In genomic region chr10:93094957-93095580, GRCm38 (mm10) we compare ENCODE assay signal across 12 mouse cellular contexts. TPM values are rescaled to one million over a fixed set of nuclear protein-coding genes. Genes with fewer than 3 reads are reported as not detected.
DNase-seq lines count a peak whose midpoint lies in the region; ATAC-seq and TF ChIP-seq lines count a peak whose summit lies in the region.
"Had no signal": no experiment of that assay in that cellular context is flagged by ENCODE, and none has a peak within 500 bp of the region (broad histone marks: within the 10 kb centered on the region; RNA-seq: fewer than 3 reads in every experiment).

No protein-coding gene starts in this region.

- no peaks in the 10 kb centered on the region for H3K27me3 ChIP-seq in heart, adult 2 months (ENCODE audit: control insufficient read depth, insufficient read depth, low read length)
- no peaks in the 10 kb centered on the region for H3K27me3 ChIP-seq in heart, embryonic 12.5 days (replicated peaks)
- no peaks in the 10 kb centered on the region for H3K27me3 ChIP-seq in lung, postnatal 0 days (replicated peaks; ENCODE audit: insufficient read depth, low read length)
- H3K27me3 ChIP-seq: heart, embryonic 15.5 days; limb, embryonic 13.5 days had no signal

- H3K4me3 ChIP-seq in heart, adult 2 months: no peak overlapping the region
- no peak overlapping the region for H3K4me3 ChIP-seq in heart, embryonic 12.5 days
- no peak overlapping the region for H3K4me3 ChIP-seq in lung, postnatal 0 days (ENCODE audit: low read depth, low read length)
- H3K4me3 ChIP-seq in lung, adult 2 months (replicated peaks; ENCODE audit: extremely low read depth, low read depth, low read length): no peak overlapping the region
- H3K4me3 ChIP-seq: heart, embryonic 15.5 days; limb, embryonic 13.5 days had no signal

- ATAC-seq in heart, embryonic 12.5 days (ENCODE audit: insufficient number of reproducible peaks, low FRiP score): no peak
- ATAC-seq in lung, postnatal 0 days: peak; percentile 84

- H3K36me3 ChIP-seq in heart, adult 2 months (ENCODE audit: control insufficient read depth, insufficient read depth, low read length): no peaks in the 10 kb centered on the region
- no peaks in the 10 kb centered on the region for H3K36me3 ChIP-seq in heart, embryonic 12.5 days
- no peaks in the 10 kb centered on the region for H3K36me3 ChIP-seq in lung, postnatal 0 days (ENCODE audit: insufficient read depth, low read length)
- H3K36me3 ChIP-seq: heart, embryonic 15.5 days; limb, embryonic 13.5 days had no signal

- peak in 1 of 2 experiments; percentile 10 for DNase-seq in heart, adult 2 months
- DNase-seq in lung, postnatal 0 days (ENCODE audit: low spot score): peak; percentile 77
- no peak for DNase-seq in lung, adult 2 months
- peak; percentile 30 for DNase-seq in lung, postnatal 10 days
- DNase-seq in right cerebral cortex, postnatal 4 days: no peak
- no peak for DNase-seq in spleen, adult 12 weeks (ENCODE audit: low spot score)
- no peak for DNase-seq in layer of hippocampus, postnatal 10 days (ENCODE audit: low spot score in 2 of 2)
- DNase-seq: layer of hippocampus, adult 9-11 months; midbrain, embryonic 14.5 days had no signal

- 0 out of 2 replicates have a peak, but pooled peaks cover 3% of the 10 kb centered on the region for H3K9me3 ChIP-seq in heart, embryonic 12.5 days (replicated peaks)
- H3K9me3 ChIP-seq in lung, postnatal 0 days (ENCODE audit: low read length): no peaks in the 10 kb centered on the region
- H3K9me3 ChIP-seq: heart, embryonic 15.5 days had no signal

- no peaks in the 10 kb centered on the region for H3K79me2 ChIP-seq in heart, adult 2 months (replicated peaks; ENCODE audit: control insufficient read depth, insufficient read depth, low read length)

- no peak for TF ChIP-seq POLR2A in heart, adult 2 months (IDR thresholded peaks at IDR 0.05; ENCODE audit: insufficient read depth, low read depth, low read length)
- TF ChIP-seq POLR2A in lung, adult 2 months (IDR thresholded peaks at IDR 0.05; ENCODE audit: borderline replicate concordance, extremely low read depth, low read depth, low read length): no peak

- 0 out of 2 replicates have a peak, but pooled peaks have one; percentile 22 for TF ChIP-seq EP300 in heart, adult 2 months (IDR thresholded peaks at IDR 0.05; ENCODE audit: insufficient read depth, low read depth, low read length)
- TF ChIP-seq EP300 in lung, postnatal 0 days (IDR thresholded peaks at IDR 0.05): peak; percentile 60

- no peak overlapping the region for H3K9ac ChIP-seq in heart, adult 2 months (ENCODE audit: low read depth, low read length)
- no peak overlapping the region for H3K9ac ChIP-seq in heart, embryonic 12.5 days
- H3K9ac ChIP-seq in lung, postnatal 0 days (replicated peaks; ENCODE audit: low read depth): no peak overlapping the region
- H3K9ac ChIP-seq: heart, embryonic 15.5 days; limb, embryonic 13.5 days had no signal

- intact Hi-C loops in heart, adult 2 months (cut with DNase I): no loop called here

- peak overlapping the region; percentile 2; the same call in 1 of the 2 replicates for H3K27ac ChIP-seq in heart, adult 2 months
- H3K27ac ChIP-seq in heart, embryonic 12.5 days (ENCODE audit: poor library complexity, severe bottlenecking): no peak overlapping the region
- H3K27ac ChIP-seq in lung, postnatal 0 days (ENCODE audit: low read length): no peak overlapping the region
- H3K27ac ChIP-seq: heart, embryonic 15.5 days; limb, embryonic 13.5 days had no signal

- H3K4me1 ChIP-seq in heart, adult 2 months (ENCODE audit: control insufficient read depth, insufficient read depth, low read length): no peaks in the 10 kb centered on the region
- H3K4me1 ChIP-seq in heart, embryonic 12.5 days (replicated peaks): no peaks in the 10 kb centered on the region; the same call in 1 of the 2 replicates
- H3K4me1 ChIP-seq in lung, postnatal 0 days (ENCODE audit: insufficient read depth, low read depth, low read length): no peaks in the 10 kb centered on the region
- no peaks in the 10 kb centered on the region; the same call in 1 of the 2 replicates for H3K4me1 ChIP-seq in lung, adult 2 months (ENCODE audit: control insufficient read depth, insufficient read depth, low read length)

- TF ChIP-seq CTCF in heart, adult 2 months (IDR thresholded peaks at IDR 0.05): no peak
- no peak for TF ChIP-seq CTCF in lung, postnatal 0 days (IDR thresholded peaks at IDR 0.05)
- TF ChIP-seq CTCF in lung, adult 2 months (IDR thresholded peaks at IDR 0.05; ENCODE audit: insufficient read depth, low read length): no peak

- no peak overlapping the region for H3K4me2 ChIP-seq in heart, embryonic 12.5 days
- H3K4me2 ChIP-seq in lung, postnatal 0 days (replicated peaks; ENCODE audit: low read depth, low read length): no peak overlapping the region
- H3K4me2 ChIP-seq: heart, embryonic 15.5 days; limb, embryonic 13.5 days had no signal

- 46% methylated on average over 7 of the region's 7 CpGs for WGBS in heart, adult 2 months
- WGBS in heart, embryonic 12.5 days: 59% methylated on average over 7 of the region's 7 CpGs
- 45% methylated on average over 7 of the region's 7 CpGs for WGBS in lung, postnatal 0 days
- WGBS in lung, adult 2 months: 41% methylated on average over 7 of the region's 7 CpGs

RNA-seq across cellular contexts. Expression of gene Cfap54, which starts 13.7 kb away (rescaled TPM):
- total RNA-seq in heart, adult 2 months (2021): under 1 TPM; 0.26 to 0.82 TPM
- 0.18 and 0.47 TPM in 2 replicates for polyA plus RNA-seq in heart, adult 2 months (2012; rRNA removed)
- 0.55 TPM in 1 of 2 replicates, not detected in the other for polyA plus RNA-seq in heart, embryonic 12.5 days (2016; fragmentation: Nextera tagmentation; extraction: Ambion mirVana)
- polyA plus RNA-seq in lung, postnatal 0 days (2015; fragmentation: Nextera tagmentation; extraction: Ambion mirVana): 5.4 and 6.2 TPM in 2 replicates
- 2.3 and 3.7 TPM in 2 replicates for polyA plus RNA-seq in lung, adult 2 months (2012; rRNA removed)
- 10 to 100 TPM; 11.0 to 14.2 TPM for total RNA-seq in layer of hippocampus, postnatal 10 days (2021)

Comparison
In these comparisons a context has a peak if more than half of its experiments do, and no peak if none do; other contexts are left out.
1. DNase-seq: peak in lung, postnatal 0 days (single experiment) and lung, postnatal 10 days (single experiment); none in lung, adult 2 months (single experiment), right cerebral cortex, postnatal 4 days (single experiment), spleen, adult 12 weeks (single experiment) and layer of hippocampus, postnatal 10 days (0 of 2).